Mouse (Mus musculus): Measurements from ENCODE around the gene Gpr62.

DNA sequence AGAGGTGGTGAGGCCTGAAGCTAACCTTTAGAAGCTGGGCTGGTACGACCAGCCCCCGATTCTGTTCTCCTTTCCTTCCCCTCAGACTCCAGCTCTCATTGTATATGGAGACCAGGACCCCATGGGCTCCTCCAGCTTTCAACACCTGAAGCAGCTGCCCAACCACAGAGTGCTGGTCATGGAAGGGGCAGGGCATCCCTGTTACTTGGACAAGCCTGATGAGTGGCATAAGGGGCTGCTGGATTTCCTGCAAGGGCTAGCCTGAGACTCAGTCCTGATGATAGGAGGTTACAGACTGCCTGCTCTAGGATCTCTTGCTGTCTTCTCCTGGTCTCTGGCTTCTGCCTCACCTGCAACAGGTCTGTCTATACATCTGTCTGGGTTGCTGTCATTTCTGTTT is 13.8 kb downstream of the Gpr62 start:
- TF ChIP-seq CTCF (IDR thresholded peaks at IDR 0.05; ENCODE audit: control insufficient read depth, insufficient read depth, insufficient replicate concordance, low read depth, low read length) (no peak), POLR2A (IDR thresholded peaks at IDR 0.05; ENCODE audit: control insufficient read depth, low read depth, low read length) (no peak)
